ENCODE assay signal across 32 mouse cellular contexts in the genomic region with DNA sequence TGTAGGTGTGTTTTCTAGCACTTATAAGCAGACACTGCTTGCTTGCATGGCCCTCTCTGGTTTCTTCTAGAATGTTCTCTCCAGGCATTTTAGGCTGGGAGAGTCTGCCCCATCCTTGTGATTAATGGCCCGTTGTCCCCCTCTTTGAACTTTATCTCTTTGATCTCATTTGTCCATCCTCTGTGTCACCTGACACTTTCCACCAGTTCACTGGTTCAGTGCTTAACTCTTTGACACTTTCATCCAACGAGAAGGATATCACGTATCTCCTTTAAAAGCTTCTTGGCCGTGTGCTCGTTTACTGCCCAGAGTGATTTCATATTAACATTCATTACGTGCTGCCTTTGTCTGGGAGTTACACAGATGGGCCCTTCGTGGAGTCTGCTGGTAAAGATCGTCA. TPM values are rescaled to one million over a fixed set of nuclear protein-coding genes. Genes with fewer than 3 reads are reported as not detected.
"Had no signal": no experiment of that assay in that cellular context is flagged by ENCODE, and none has a peak within 500 bp of the region (broad histone marks: within the 10 kb centered on the region; RNA-seq: fewer than 3 reads in every experiment).

No protein-coding gene starts in this region.

- ATAC-seq: hindbrain, embryonic 16.5 days; hindbrain, postnatal 0 days; inflammation-experienced regulatory T-cells, adult 6 months; intestine, embryonic 15.5 days; intestine, embryonic 16.5 days; intestine, postnatal 0 days had no signal

- H3K9ac ChIP-seq: heart, embryonic 12.5 days; heart, embryonic 13.5 days; heart, embryonic 15.5 days; hindbrain, embryonic 12.5 days; hindbrain, embryonic 13.5 days; hindbrain, embryonic 14.5 days; hindbrain, embryonic 15.5 days; intestine, embryonic 15.5 days had no signal

- H3K4me1 ChIP-seq: heart, embryonic 10.5 days; heart, embryonic 12.5 days; heart, embryonic 13.5 days; heart, embryonic 15.5 days; hindbrain, embryonic 10.5 days; hindbrain, embryonic 12.5 days; intestine, embryonic 15.5 days had no signal

- DNase-seq: heart, adult 18-20 months; heart, adult 2 months; heart, postnatal 10 days; heart, postnatal 14 days; heart, postnatal 36 days; heart, postnatal 4 days; kidney, adult 11 months; kidney, adult 18-20 months; kidney, adult 2 months; kidney, adult 8-10 months; kidney, adult 9 months; kidney, postnatal 14 days; layer of hippocampus, adult 9-11 months; layer of hippocampus, postnatal 36 days had no signal

- H3K27me3 ChIP-seq: heart, embryonic 12.5 days; heart, embryonic 13.5 days; heart, embryonic 15.5 days; hindbrain, embryonic 15.5 days; intestine, embryonic 15.5 days had no signal

- H3K27ac ChIP-seq: heart, adult 2 months; heart, embryonic 10.5 days; heart, embryonic 13.5 days; heart, embryonic 15.5 days; hindbrain, embryonic 10.5 days; hindbrain, embryonic 12.5 days; hindbrain, embryonic 13.5 days; hindbrain, embryonic 14.5 days; hindbrain, embryonic 15.5 days; hindbrain, postnatal 0 days; intestine, embryonic 15.5 days; layer of hippocampus, adult 2 months; left cerebral cortex, adult 2 months had no signal

- H3K9me3 ChIP-seq: heart, embryonic 10.5 days; heart, embryonic 12.5 days; heart, embryonic 13.5 days; heart, embryonic 15.5 days; hindbrain, embryonic 10.5 days; hindbrain, embryonic 12.5 days; hindbrain, embryonic 13.5 days; hindbrain, embryonic 15.5 days; intestine, embryonic 15.5 days had no signal

- H3K4me3 ChIP-seq: heart, adult 2 months; heart, embryonic 10.5 days; heart, embryonic 12.5 days; heart, embryonic 13.5 days; heart, embryonic 15.5 days; hindbrain, embryonic 10.5 days; hindbrain, embryonic 12.5 days; hindbrain, embryonic 13.5 days; hindbrain, embryonic 15.5 days; intestine, embryonic 15.5 days; layer of hippocampus, adult 2 months; left cerebral cortex, adult 2 months had no signal

- H3K36me3 ChIP-seq: hindbrain, embryonic 12.5 days; hindbrain, embryonic 13.5 days; hindbrain, embryonic 15.5 days; intestine, embryonic 15.5 days had no signal

- H3K4me2 ChIP-seq: heart, embryonic 11.5 days; heart, embryonic 12.5 days; heart, embryonic 13.5 days; heart, embryonic 15.5 days; hindbrain, embryonic 12.5 days; hindbrain, embryonic 13.5 days; hindbrain, embryonic 14.5 days; hindbrain, embryonic 15.5 days; intestine, embryonic 15.5 days had no signal

RNA-seq across cellular contexts. Expression of a gene that starts 25.6 kb away (rescaled TPM):
- polyA plus RNA-seq: inflammation-experienced regulatory T-cells, adult 6 months had no signal
